Mouse (Mus musculus): Measurements from ENCODE around the gene AI464131.
A peak's percentile ranks its signal among the peaks of the same experiment; 100 is the strongest.

The AI464131 gene

GRCm38 (mm10) chr4:41502986-41503412 lies at the start of gene AI464131:
AI464131 (minus strand) TSS chr4:41503076.
- DNase-seq (ENCODE audit: low read depth), result peak; percentile 82

- peak; percentile 82 for DNase-seq (ENCODE audit: low read depth)
Observed at GRCm38 (mm10) chr4:41552529-41552928, 49.7 kb upstream of the AI464131 start.

DNA sequence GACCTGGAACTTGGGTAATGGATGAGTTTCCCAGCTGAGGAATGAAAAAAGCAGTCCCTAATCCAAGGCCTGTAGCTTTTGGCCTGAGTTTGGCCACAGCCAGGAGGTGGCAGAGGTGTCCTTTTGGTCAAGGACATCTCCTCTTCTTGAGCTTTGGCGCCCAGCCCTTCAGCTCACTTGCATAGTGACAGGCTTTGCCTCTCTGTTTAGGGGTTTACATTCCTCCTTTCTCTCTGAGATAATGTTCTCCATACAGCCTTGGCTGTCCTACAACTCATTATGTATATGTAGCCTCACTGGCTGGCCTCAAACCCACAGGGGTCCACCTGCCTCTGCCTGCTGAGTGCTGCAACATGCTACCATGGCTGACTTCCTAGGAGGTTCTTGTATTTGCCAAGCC lies 44.2 kb upstream of the AI464131 start:
- no peak for DNase-seq (ENCODE audit: low read depth)

- DNase-seq (ENCODE audit: low read depth), result peak; percentile 57
Observed at GRCm38 (mm10) chr4:41545985-41546384, 43.1 kb upstream of the AI464131 start.

DNA sequence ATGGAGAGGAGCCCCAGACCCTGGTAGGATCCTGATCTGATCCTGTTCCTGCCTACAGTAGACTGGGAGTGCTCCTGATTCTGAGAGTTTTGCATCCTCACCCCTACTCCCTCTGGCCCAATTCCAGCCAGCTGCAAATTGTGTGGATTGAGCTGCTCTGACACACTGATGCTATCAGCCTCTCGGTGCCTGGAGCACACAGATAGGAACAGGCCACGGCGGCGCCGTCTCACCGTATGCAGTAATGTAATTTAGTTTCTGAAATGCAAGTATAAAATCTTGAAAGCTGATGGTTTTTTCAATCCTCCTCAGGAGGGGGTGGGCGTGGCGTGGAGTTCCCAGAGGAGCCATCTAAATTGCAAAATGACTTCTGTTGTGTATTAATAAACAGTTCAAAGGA lies 39.3 kb upstream of the AI464131 start:
- DNase-seq (ENCODE audit: low read depth), result no peak

DNA sequence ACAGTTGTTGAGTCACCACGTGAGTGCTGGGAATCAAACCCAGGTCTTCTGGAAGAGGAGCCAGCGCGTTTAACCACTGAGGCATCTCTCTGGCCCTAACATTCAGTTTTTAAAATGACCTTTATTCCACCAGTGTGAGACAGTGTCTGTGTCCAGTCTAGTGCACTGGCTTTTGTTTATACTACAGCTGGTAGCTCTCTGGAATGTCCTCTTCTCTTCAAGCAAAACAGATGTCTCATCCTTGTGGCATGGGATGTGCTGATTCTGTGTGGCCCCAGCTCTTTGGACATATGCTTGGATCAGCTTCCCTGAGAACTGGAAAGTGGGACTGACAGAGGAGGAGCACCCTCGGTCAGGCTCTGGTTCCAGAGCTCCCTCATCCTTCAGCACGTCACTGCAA lies 32.0 kb upstream of the AI464131 start:
- no peak for DNase-seq (ENCODE audit: low read depth)

DNA sequence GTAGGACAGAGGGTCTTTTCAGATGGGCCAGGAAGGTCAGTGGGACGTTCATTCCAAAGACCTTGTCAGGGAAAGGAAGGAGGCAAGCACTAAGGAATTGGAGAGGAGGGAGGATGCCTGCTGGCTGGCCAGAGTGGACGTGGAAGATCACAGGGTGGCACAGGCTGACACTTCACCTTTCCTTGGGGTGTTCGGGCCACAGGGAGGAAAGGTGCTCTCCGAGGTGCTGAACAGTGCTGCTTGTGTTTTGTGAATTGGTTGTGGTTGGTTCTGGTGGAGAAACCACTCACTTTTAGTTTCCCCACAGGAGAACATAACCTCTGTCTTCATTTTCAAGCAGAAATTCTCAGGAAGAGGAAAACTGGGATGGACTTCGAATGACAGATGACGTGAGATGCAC lies 29.5 kb upstream of the AI464131 start:
- peak; percentile 56 for DNase-seq (ENCODE audit: low read depth)

GRCm38 (mm10) chr4:41527996-41528395 lies 25.1 kb upstream of the AI464131 start:
- no peak for DNase-seq (ENCODE audit: low read depth)

DNA sequence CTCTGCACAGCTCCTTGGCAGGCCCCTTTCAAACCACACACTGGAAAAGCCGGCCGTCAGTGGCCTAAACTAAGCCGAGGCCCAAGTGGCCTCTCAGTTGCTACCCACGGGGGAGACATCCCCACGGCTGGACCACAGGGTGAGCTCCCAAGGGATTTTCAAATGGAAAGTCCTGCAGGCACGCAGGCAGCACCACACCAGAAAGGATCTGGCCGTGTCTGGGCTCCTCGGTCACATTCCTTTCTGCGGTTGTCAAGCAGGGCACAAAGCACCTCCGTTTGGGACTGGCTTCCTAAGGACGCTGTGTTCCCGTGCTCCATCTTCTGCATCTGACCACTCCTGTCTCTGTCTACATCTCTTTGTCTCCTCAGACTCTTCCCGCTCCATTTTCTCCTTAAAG lies 24.2 kb upstream of the AI464131 start:
- no peak for DNase-seq (ENCODE audit: low read depth)

DNA sequence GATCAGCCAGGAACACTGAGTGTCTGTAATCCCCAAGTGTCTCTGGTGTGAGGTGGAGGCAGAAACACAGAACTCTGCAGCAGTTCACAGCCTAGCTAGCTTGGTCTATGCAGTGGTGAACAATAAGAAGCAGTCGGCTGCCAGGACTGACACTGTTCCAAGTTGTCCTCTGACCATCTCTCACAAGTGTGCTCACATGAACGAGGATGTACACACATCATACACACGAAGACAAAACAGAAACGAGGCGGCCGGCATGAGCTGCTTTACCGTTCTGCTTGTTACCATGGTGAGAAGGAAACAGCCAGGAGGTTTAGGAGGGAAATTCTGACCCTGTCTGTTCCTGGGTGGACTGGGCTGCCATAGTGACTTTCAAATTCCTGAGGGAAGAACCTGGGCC lies 23.7 kb upstream of the AI464131 start:
- DNase-seq (ENCODE audit: low read depth), result no peak

DNA sequence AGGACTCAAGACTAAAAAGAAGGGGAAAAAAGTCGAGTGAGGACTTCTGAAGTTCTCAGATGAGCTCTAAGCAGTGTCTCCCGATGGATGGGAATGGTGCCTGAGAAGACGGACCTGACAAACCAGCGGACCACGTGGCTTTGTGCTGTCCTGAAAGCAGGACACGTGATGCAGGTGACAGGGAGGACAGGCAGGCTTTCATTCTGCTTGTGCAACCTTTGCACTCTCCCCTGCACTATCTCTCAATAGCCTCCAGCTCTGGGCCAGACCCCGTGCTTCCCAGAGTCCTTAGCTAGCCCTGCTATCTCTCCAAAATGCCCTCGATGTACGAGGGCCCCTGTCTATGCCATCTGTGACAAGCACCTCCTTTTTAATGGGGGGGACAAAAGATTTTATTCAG lies 22.0 kb upstream of the AI464131 start:
- no peak for DNase-seq (ENCODE audit: low read depth)

- DNase-seq (ENCODE audit: low read depth), result no peak
Observed at GRCm38 (mm10) chr4:41523839-41524238, 21.0 kb upstream of the AI464131 start.

DNA sequence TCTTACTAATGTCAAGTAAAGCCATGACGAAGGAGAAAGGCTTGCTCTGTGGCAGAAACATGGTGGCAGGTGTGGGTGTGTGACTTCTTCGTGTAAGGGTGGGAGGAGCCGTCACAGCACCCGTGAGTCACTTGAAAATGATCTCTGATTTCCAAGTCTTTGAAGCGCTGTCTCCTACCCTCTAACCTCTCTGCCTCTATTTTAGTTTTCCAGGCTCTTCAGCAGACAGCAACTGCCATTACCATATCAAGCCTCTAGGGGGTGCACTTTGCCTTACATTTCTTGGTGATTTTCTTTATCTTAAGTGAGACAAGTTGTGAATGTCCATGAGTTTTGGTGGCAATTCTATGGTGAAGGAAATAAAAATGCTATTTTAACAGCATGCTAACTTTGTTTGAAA lies 19.9 kb upstream of the AI464131 start:
- DNase-seq (ENCODE audit: low read depth), result peak; percentile 63

- DNase-seq (ENCODE audit: low read depth), result no peak
Observed at GRCm38 (mm10) chr4:41522136-41522535, 19.3 kb upstream of the AI464131 start.

DNA sequence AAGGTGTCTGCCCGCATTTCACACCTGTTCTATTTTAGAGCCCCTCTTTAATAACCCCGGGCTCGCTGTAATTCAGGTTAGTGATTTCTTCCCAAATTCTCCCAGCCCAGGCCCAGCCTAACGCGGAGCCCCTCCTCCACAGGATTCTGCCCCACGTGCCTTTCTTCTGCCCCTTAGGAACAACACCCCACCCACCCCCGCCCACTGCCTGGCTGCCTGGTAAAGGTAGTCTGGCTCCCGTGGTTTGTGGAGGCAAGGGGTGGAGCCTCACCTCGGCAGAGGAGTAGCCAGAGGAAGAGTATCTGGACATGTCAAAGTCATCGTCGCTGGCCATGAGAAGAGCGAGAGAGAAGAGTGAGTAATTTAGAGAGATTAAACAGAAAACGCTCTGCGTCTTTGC lies 17.8 kb upstream of the AI464131 start:
- DNase-seq (ENCODE audit: low read depth), result no peak

GRCm38 (mm10) chr4:41519195-41519594 lies 16.3 kb upstream of the AI464131 start:
- no peak for DNase-seq (ENCODE audit: low read depth)

GRCm38 (mm10) chr4:41518349-41518748 lies 15.5 kb upstream of the AI464131 start:
- DNase-seq (ENCODE audit: low read depth), result no peak

GRCm38 (mm10) chr4:41517233-41517632 lies 14.4 kb upstream of the AI464131 start, which contains the start of gene 1110017D15Rik:
1110017D15Rik (minus strand) TSS chr4:41517333.
- DNase-seq (ENCODE audit: low read depth), result no peak

DNA sequence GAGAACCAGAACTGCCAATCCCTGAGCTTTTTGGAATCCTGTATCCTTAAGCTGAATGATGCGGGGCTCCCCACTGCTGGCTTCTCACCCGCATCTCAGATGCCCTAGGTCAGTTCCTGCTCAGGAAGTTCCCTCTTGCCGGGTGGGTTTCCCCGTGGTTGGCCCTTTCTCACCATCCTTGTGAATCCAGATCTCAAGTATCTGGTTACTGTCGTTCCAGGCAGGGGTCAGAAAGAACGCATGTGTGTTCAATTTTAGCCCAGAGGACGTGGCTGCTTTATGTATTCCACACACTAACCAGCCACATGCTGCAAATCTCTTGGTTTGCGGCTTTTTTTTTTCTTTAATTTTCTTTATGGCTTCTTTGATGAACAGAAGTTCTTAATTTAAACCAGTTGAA lies 10.8 kb upstream of the AI464131 start:
- no peak for DNase-seq (ENCODE audit: low read depth)

DNA sequence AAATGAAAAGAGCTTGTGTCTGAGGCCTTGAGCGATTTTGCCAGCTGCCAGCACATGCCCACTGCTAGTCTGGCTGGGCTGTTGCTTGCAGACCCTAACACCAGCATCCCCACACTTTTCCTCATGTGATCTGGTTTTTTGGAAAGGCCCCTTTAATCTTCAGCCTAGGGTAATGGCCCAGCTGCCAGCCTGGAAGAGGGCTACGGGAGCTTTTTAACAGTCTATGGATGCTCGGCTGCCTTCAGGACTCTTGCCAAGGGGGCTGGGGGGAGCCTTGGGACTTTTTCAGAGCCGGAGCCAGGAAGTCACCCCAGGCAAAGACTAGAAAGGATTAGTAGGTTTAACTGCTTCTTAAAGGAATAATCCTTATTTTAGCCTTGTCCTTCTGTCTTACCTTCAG lies 10.4 kb upstream of the AI464131 start:
- DNase-seq (ENCODE audit: low read depth), result no peak

GRCm38 (mm10) chr4:41507998-41508397 lies 5.1 kb upstream of the AI464131 start:
- DNase-seq (ENCODE audit: low read depth), result no peak

- DNase-seq (ENCODE audit: low read depth), result no peak
Observed at GRCm38 (mm10) chr4:41507326-41507924, 4.5 kb upstream of the AI464131 start.

DNA sequence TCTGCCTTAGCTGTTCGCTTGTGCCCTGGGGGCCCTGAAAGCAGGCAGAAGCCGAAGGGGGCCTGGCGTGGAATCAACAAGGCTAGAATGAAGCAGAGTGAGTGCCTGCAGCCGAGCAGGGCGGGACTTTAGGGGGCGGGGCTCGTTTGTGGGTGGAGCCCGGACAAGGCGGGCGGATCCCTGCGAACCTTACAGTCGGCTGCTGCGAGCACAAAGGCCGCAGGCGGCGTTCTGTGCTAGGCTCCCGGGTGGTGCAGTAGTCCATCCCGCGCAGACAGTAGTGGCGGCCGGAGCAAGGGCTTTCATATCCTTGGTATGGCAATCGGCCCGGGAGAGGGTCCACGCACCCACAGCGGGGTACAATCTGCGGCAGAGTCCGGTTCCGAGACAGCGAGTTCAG lies 4.0 kb upstream of the AI464131 start:
- DNase-seq (ENCODE audit: low read depth), result no peak

- DNase-seq (ENCODE audit: low read depth), result peak; percentile 56
Observed at GRCm38 (mm10) chr4:41506156-41506555, 3.3 kb upstream of the AI464131 start.
